Mouse (Mus musculus): ENCODE data around the gene Erp29.
A peak's percentile ranks its signal among the peaks of the same experiment; 100 is the strongest.

Gene Erp29

GRCm38 (mm10) chr5:121386120-121386909 lies 66.0 kb downstream of the Erp29 start:
- no peak for DNase-seq

- DNase-seq = peak; percentile 94
These were observed 66.7 kb downstream of the Erp29 start, which contains the start of gene Trafd1 for GRCm38 (mm10) chr5:121385461-121386119. Trafd1 (minus strand) TSS chr5:121385632.

- peak; percentile 77 for DNase-seq
These were observed 67.4 kb downstream of the Erp29 start for GRCm38 (mm10) chr5:121384757-121385460.

- DNase-seq = no peak
These were observed 68.2 kb downstream of the Erp29 start for GRCm38 (mm10) chr5:121383857-121384756.

- DNase-seq = no peak
These were observed 71.6 kb downstream of the Erp29 start for GRCm38 (mm10) chr5:121380692-121381091.

- DNase-seq = no peak
These were observed 73.5 kb downstream of the Erp29 start for GRCm38 (mm10) chr5:121378678-121379256.

Data from kidney, adult 18-20 months (tissue).